Comparison of ENCODE assay signal across 8 mouse cellular contexts in genomic region chr11:70763936-70764808, GRCm38 (mm10). TPM values are rescaled to one million over a fixed set of nuclear protein-coding genes. Genes with fewer than 3 reads are reported as not detected.
DNase-seq lines count a peak whose midpoint lies in the region; ATAC-seq and TF ChIP-seq lines count a peak whose summit lies in the region.

Zfp3 (plus strand) TSS chr11:70764209.

- DNase-seq in 3134 (ENCODE audit: extremely low read depth, insufficient read length, low spot score), result peak; percentile 77
- peak; percentile 88 to 91 for DNase-seq in adrenal gland, postnatal 36 days
- DNase-seq in heart, adult 2 months, result peak; percentile 84 to 88
- DNase-seq in kidney, adult 8-10 months, result peak; percentile 80 to 82
- DNase-seq in spleen, adult 2 months (ENCODE audit: low read depth in 1 of 2, low spot score in 2 of 2), result peak in 1 of 2 experiments; percentile 84

- peak; percentile 62 for ATAC-seq in embryonic facial prominence, embryonic 13.5 days (ENCODE audit: insufficient number of reproducible peaks, insufficient read depth, low FRiP score, low TSS enrichment, low read depth)
- ATAC-seq in limb, embryonic 13.5 days (ENCODE audit: low FRiP score, low read depth), result peak; percentile 86
- ATAC-seq in midbrain, embryonic 15.5 days (replicated peaks), result peak; percentile 91

- H3K9ac ChIP-seq in embryonic facial prominence, embryonic 13.5 days, result peak within 1 kb of the TSS; percentile 83
- H3K9ac ChIP-seq in heart, adult 2 months (ENCODE audit: low read depth, low read length), result peak within 1 kb of the TSS; percentile 84
- H3K9ac ChIP-seq in limb, embryonic 13.5 days, result peak within 1 kb of the TSS; percentile 77
- peak within 1 kb of the TSS; percentile 88 for H3K9ac ChIP-seq in midbrain, embryonic 15.5 days

- intact Hi-C loops in heart, adult 2 months (cut with DNase I), result no loop called here

- peak; percentile 13; the same call in 1 of the 2 replicates for TF ChIP-seq CTCF in heart, adult 2 months (IDR thresholded peaks at IDR 0.05)
- TF ChIP-seq CTCF in spleen, adult 2 months (IDR thresholded peaks at IDR 0.05; ENCODE audit: extremely low read depth, insufficient read depth, insufficient read length, insufficient replicate concordance), result no peak

- H3K36me3 ChIP-seq in embryonic facial prominence, embryonic 13.5 days, result peaks cover 9% of the 10 kb centered on the region
- H3K36me3 ChIP-seq in heart, adult 2 months (ENCODE audit: control insufficient read depth, insufficient read depth, low read length), result peaks cover 10% of the 10 kb centered on the region
- H3K36me3 ChIP-seq in limb, embryonic 13.5 days, result peaks cover 8% of the 10 kb centered on the region; the same call in 1 of the 2 replicates
- H3K36me3 ChIP-seq in midbrain, embryonic 15.5 days (replicated peaks), result no peaks in the 10 kb centered on the region; the same call in 1 of the 2 replicates
- no peaks in the 10 kb centered on the region for H3K36me3 ChIP-seq in spleen, adult 2 months (ENCODE audit: control insufficient read depth, insufficient read depth, low read length)

- H3K27ac ChIP-seq in embryonic facial prominence, embryonic 13.5 days, result peak within 1 kb of the TSS; percentile 77
- peak within 1 kb of the TSS; percentile 89 for H3K27ac ChIP-seq in heart, adult 2 months
- H3K27ac ChIP-seq in limb, embryonic 13.5 days, result peak within 1 kb of the TSS; percentile 61; the same call in 1 of the 2 replicates
- H3K27ac ChIP-seq in midbrain, embryonic 15.5 days, result peak within 1 kb of the TSS; percentile 80
- peak within 1 kb of the TSS; percentile 93 for H3K27ac ChIP-seq in spleen, adult 2 months (ENCODE audit: insufficient read depth, low read length)

- H3K4me2 ChIP-seq in embryonic facial prominence, embryonic 13.5 days, result peak within 1 kb of the TSS; percentile 78
- peak within 1 kb of the TSS; percentile 79 for H3K4me2 ChIP-seq in limb, embryonic 13.5 days (replicated peaks)
- peak within 1 kb of the TSS; percentile 57 for H3K4me2 ChIP-seq in midbrain, embryonic 15.5 days

- no peaks in the 10 kb centered on the region for H3K79me2 ChIP-seq in heart, adult 2 months (replicated peaks; ENCODE audit: control insufficient read depth, insufficient read depth, low read length)

- no peak for TF ChIP-seq EP300 in heart, adult 2 months (IDR thresholded peaks at IDR 0.05; ENCODE audit: insufficient read depth, low read depth, low read length)

- peak; percentile 48 for TF ChIP-seq POLR2A in heart, adult 2 months (IDR thresholded peaks at IDR 0.05; ENCODE audit: insufficient read depth, low read depth, low read length)
- TF ChIP-seq POLR2A in spleen, adult 2 months (IDR thresholded peaks at IDR 0.05; ENCODE audit: low read depth, low read length), result peak; percentile 30; the same call in 1 of the 2 replicates

- H3K27me3 ChIP-seq in embryonic facial prominence, embryonic 13.5 days, result no peaks in the 10 kb centered on the region
- no peaks in the 10 kb centered on the region for H3K27me3 ChIP-seq in heart, adult 2 months (ENCODE audit: control insufficient read depth, insufficient read depth, low read length)
- no peaks in the 10 kb centered on the region for H3K27me3 ChIP-seq in limb, embryonic 13.5 days
- H3K27me3 ChIP-seq in midbrain, embryonic 15.5 days (replicated peaks), result no peaks in the 10 kb centered on the region
- no peaks in the 10 kb centered on the region for H3K27me3 ChIP-seq in spleen, adult 2 months (ENCODE audit: control insufficient read depth, insufficient read depth, low read length)

- H3K4me3 ChIP-seq in embryonic facial prominence, embryonic 13.5 days, result peak within 1 kb of the TSS; percentile 78
- peak within 1 kb of the TSS; percentile 77 for H3K4me3 ChIP-seq in heart, adult 2 months
- peak within 1 kb of the TSS; percentile 69 for H3K4me3 ChIP-seq in limb, embryonic 13.5 days
- peak within 1 kb of the TSS; percentile 94 for H3K4me3 ChIP-seq in midbrain, embryonic 15.5 days
- H3K4me3 ChIP-seq in spleen, adult 2 months (ENCODE audit: extremely low read depth, insufficient read depth, insufficient read length), result peak within 1 kb of the TSS; percentile 81

- under 1% methylated on average over 75 of the region's 78 CpGs for WGBS in embryonic facial prominence, embryonic 13.5 days
- under 1% methylated on average over 77 of the region's 78 CpGs for WGBS in heart, adult 2 months
- WGBS in limb, embryonic 13.5 days, result under 1% methylated on average over 65 of the region's 78 CpGs
- under 1% methylated on average over 75 of the region's 78 CpGs for WGBS in midbrain, embryonic 15.5 days
- WGBS in spleen, adult 2 months, result under 1% methylated on average over 76 of the region's 78 CpGs

- H3K4me1 ChIP-seq in embryonic facial prominence, embryonic 13.5 days, result no peaks in the 10 kb centered on the region
- H3K4me1 ChIP-seq in heart, adult 2 months (ENCODE audit: control insufficient read depth, insufficient read depth, low read length), result peaks cover 4% of the 10 kb centered on the region
- H3K4me1 ChIP-seq in limb, embryonic 13.5 days, result peaks cover 12% of the 10 kb centered on the region
- H3K4me1 ChIP-seq in midbrain, embryonic 15.5 days, result peaks cover 28% of the 10 kb centered on the region
- peaks cover 2% of the 10 kb centered on the region; the same call in 1 of the 2 replicates for H3K4me1 ChIP-seq in spleen, adult 2 months (ENCODE audit: control insufficient read depth, insufficient read depth, insufficient read length)

- no peaks in the 10 kb centered on the region for H3K9me3 ChIP-seq in embryonic facial prominence, embryonic 13.5 days
- H3K9me3 ChIP-seq in limb, embryonic 13.5 days, result no peaks in the 10 kb centered on the region
- no peaks in the 10 kb centered on the region for H3K9me3 ChIP-seq in midbrain, embryonic 15.5 days

RNA-seq across cellular contexts. Expression of gene Zfp3, which starts in this region (rescaled TPM):
- total RNA-seq in adrenal gland, postnatal 36 days (2021), result 1 to 10 TPM; 8.4 to 9.4 TPM
- 6.0 and 7.6 TPM in 2 replicates for polyA plus RNA-seq in embryonic facial prominence, embryonic 13.5 days (2015; fragmentation: Nextera tagmentation; extraction: Ambion mirVana)
- total RNA-seq in heart, adult 2 months (2021), result 1 to 10 TPM; 7.5 to 8.5 TPM
- polyA plus RNA-seq in heart, adult 2 months (2012; rRNA removed), result 1.5 and 3.5 TPM in 2 replicates
- 6.8 TPM in 2 replicates for polyA plus RNA-seq in limb, embryonic 13.5 days (2015; fragmentation: Nextera tagmentation; extraction: Ambion mirVana)
- 16.7 and 16.8 TPM in 2 replicates for polyA plus RNA-seq in midbrain, embryonic 15.5 days (2015; fragmentation: Nextera tagmentation; extraction: Ambion mirVana)
- 1.2 and 1.4 TPM in 2 replicates for polyA plus RNA-seq in spleen, adult 2 months (2012; rRNA removed)
